Mouse (Mus musculus) colon, adult 2 months (tissue): ENCODE measurements around the gene Pitpnm2. TPM values are rescaled to one million over a fixed set of nuclear protein-coding genes. Genes with fewer than 3 reads are reported as not detected.

Experiments used
- polyA plus RNA-seq: library from polyadenylated mRNA; depleted of rRNA; stranded (reverse); fragments of >200 nt; gene quantifications from 2 replicates; pipeline ENCODE4 v1.2.3, GENCODE M21; 2012; rRNA removed

The Pitpnm2 gene
- polyA plus RNA-seq = 24.3 and 26.3 TPM in 2 replicates

GRCm38 (mm10) chr5:124249614-124250591, at the start of gene Pitpnm2:
Gene Pitpnm2 (minus strand): TSS chr5:124249760.

GRCm38 (mm10) chr5:124115990-124116845, 133.3 kb downstream of the Pitpnm2 start, which contains the start of gene Arl6ip4:
Gene Arl6ip4 (plus strand): TSS chr5:124116089.

GRCm38 (mm10) chr5:124111742-124112497, 137.6 kb downstream of the Pitpnm2 start, which contains the start of gene Ogfod2:
Gene Ogfod2 (plus strand): TSS chr5:124112297.

GRCm38 (mm10) chr5:124095596-124096232, 153.8 kb downstream of the Pitpnm2 start, which contains the start of gene Abcb9:
Gene Abcb9 (minus strand): TSS chr5:124095798.

Other genes with a start within 250 kb of the Pitpnm2 start
- gene Vps37b, start 217.5 kb downstream of the Pitpnm2 start, polyA plus RNA-seq = 61.6 and 76.4 TPM in 2 replicates
- gene Abcb9, start 154.0 kb downstream of the Pitpnm2 start, polyA plus RNA-seq = 12.0 and 13.3 TPM in 2 replicates
- 84.8 and 95.9 TPM in 2 replicates for gene Ogfod2, start 137.5 kb downstream of the Pitpnm2 start, polyA plus RNA-seq
- 35.3 and 35.4 TPM in 2 replicates for gene Arl6ip4, start 133.7 kb downstream of the Pitpnm2 start, polyA plus RNA-seq
- gene Mphosph9, start 78.2 kb upstream of the Pitpnm2 start, polyA plus RNA-seq = 1.7 and 1.8 TPM in 2 replicates
- 3.6 and 4.3 TPM in 2 replicates for gene 2810006K23Rik, start 78.3 kb upstream of the Pitpnm2 start, polyA plus RNA-seq
- gene Cdk2ap1, start 113.3 kb upstream of the Pitpnm2 start, polyA plus RNA-seq = 89.6 and 90.5 TPM in 2 replicates
- gene Sbno1, start 176.2 kb upstream of the Pitpnm2 start, polyA plus RNA-seq = 7.7 and 9.4 TPM in 2 replicates
- 76.2 and 79.6 TPM in 2 replicates for gene Kmt5a, start 190.2 kb upstream of the Pitpnm2 start, polyA plus RNA-seq
- gene Rilpl2, start 228.6 kb upstream of the Pitpnm2 start, polyA plus RNA-seq = 19.7 and 21.6 TPM in 2 replicates
- 2.4 and 2.8 TPM in 2 replicates for gene Snrnp35, start 233.4 kb upstream of the Pitpnm2 start, polyA plus RNA-seq